Mouse (Mus musculus) small intestine, adult 2 months (tissue): ENCODE measurements around the gene Acox2. TPM values are rescaled to one million over a fixed set of nuclear protein-coding genes. Genes with fewer than 3 reads are reported as not detected.

Experiments used
- H3K27ac ChIP-seq: fragments of 200-500 bp; 2 replicates; pipeline ENCODE4 v1.5.1; 2012; ENCODE audit warnings: low read depth, low read length, control low read depth, inconsistent platforms; ENCODE audit not compliant: insufficient read depth
- H3K27me3 ChIP-seq: fragments of 200-500 bp; 2 replicates; pipeline ENCODE4 v1.6.1; 2012; ENCODE audit warnings: mild to moderate bottlenecking, moderate library complexity, low read length, inconsistent platforms; ENCODE audit not compliant: control insufficient read depth, insufficient read depth
- H3K36me3 ChIP-seq: fragments of 200-500 bp; 2 replicates; pipeline ENCODE4 v1.6.1; 2012; ENCODE audit warnings: mild to moderate bottlenecking, low read length, control low read depth, inconsistent platforms; ENCODE audit not compliant: control insufficient read depth, insufficient read depth
- H3K4me1 ChIP-seq: fragments of 200-500 bp; 2 replicates; pipeline ENCODE4 v1.6.1; 2012; ENCODE audit warnings: low read length, inconsistent platforms, mixed read lengths; ENCODE audit not compliant: control insufficient read depth, insufficient read depth, insufficient read length
- H3K4me3 ChIP-seq: fragments of 200-500 bp; 2 replicates; pipeline ENCODE4 v1.5.1; 2012; ENCODE audit warnings: low read depth, mild to moderate bottlenecking, control low read depth, inconsistent platforms, low read length, moderate library complexity
- CTCF ChIP-seq: fragments of 200-500 bp; IDR thresholded peaks from 2 replicates; pipeline ENCODE4 v1.5.1; 2012; ENCODE audit warnings: low read depth, mild to moderate bottlenecking, control low read depth, inconsistent platforms, low read length, moderate library complexity, mixed read lengths; ENCODE audit not compliant: insufficient replicate concordance, insufficient read length; ENCODE audit errors: extremely low read depth
- POLR2A ChIP-seq: fragments of 200-500 bp; IDR thresholded peaks from 2 replicates; pipeline ENCODE4 v1.6.1; 2012; ENCODE audit warnings: low read depth, mild to moderate bottlenecking, control low read depth, inconsistent platforms, low read length, moderate library complexity
- WGBS: fragments of 180-500 bp; shearing (Covaris S2); methylation state at CpG from one replicate; pipeline ENCODE4 v1.1.7; 2018; 5-methylcytosine and 5-hydroxymethylcytosine counted together
- polyA plus RNA-seq: library from polyadenylated mRNA; depleted of rRNA; stranded (reverse); fragments of >200 nt; gene quantifications from 2 replicates; pipeline ENCODE4 v1.2.3, GENCODE M21; 2012; rRNA removed

The Acox2 gene
- polyA plus RNA-seq = 4.0 and 7.1 TPM in 2 replicates

GRCm38 (mm10) chr14:8259166-8259565, at the start of gene Acox2:
Acox2 (minus strand) TSS chr14:8259353.
- Histone ChIP-seq H3K4me1 (peaks cover 18% of the 10 kb centered on the region; the same call in 1 of the 2 replicates), H3K27me3 (no peaks in the 10 kb centered on the region), H3K36me3 (no peaks in the 10 kb centered on the region), H3K27ac (peak within 1 kb of the TSS; percentile 86), H3K4me3 (peak within 1 kb of the TSS; percentile 31)
- WGBS = 51% methylated on average over 3 of the region's 3 CpGs
- TF ChIP-seq POLR2A = no peak
- no peak for TF ChIP-seq CTCF

- WGBS = 65% methylated on average over 3 of the region's 3 CpGs
- H3K4me1 ChIP-seq = no peaks in the 10 kb centered on the region
- H3K27ac ChIP-seq = no peak overlapping the region
- TF ChIP-seq CTCF (no peak), POLR2A (no peak)
- H3K4me3 ChIP-seq = no peak overlapping the region
- no peaks in the 10 kb centered on the region for H3K36me3 ChIP-seq
- no peaks in the 10 kb centered on the region for H3K27me3 ChIP-seq
Observed at GRCm38 (mm10) chr14:8308650-8309049, 49.5 kb upstream of the Acox2 start.

GRCm38 (mm10) chr14:8306884-8307283, 47.7 kb upstream of the Acox2 start:
- no peaks in the 10 kb centered on the region for H3K36me3 ChIP-seq
- no peak overlapping the region for H3K27ac ChIP-seq
- H3K4me1 ChIP-seq = no peaks in the 10 kb centered on the region
- TF ChIP-seq CTCF (no peak), POLR2A (no peak)
- WGBS = 78% methylated on average over 6 of the region's 6 CpGs
- H3K27me3 ChIP-seq = no peaks in the 10 kb centered on the region
- no peak overlapping the region for H3K4me3 ChIP-seq

GRCm38 (mm10) chr14:8305014-8305413, 45.9 kb upstream of the Acox2 start:
- H3K4me3 ChIP-seq = no peak overlapping the region
- TF ChIP-seq CTCF (no peak), POLR2A (no peak)
- H3K27ac ChIP-seq = no peak overlapping the region
- no peaks in the 10 kb centered on the region for H3K27me3 ChIP-seq
- 56% methylated on average over 3 of the region's 3 CpGs for WGBS
- H3K4me1 ChIP-seq = no peaks in the 10 kb centered on the region
- H3K36me3 ChIP-seq = no peaks in the 10 kb centered on the region

- Histone ChIP-seq H3K36me3 (no peaks in the 10 kb centered on the region), H3K4me3 (no peak overlapping the region), H3K4me1 (no peaks in the 10 kb centered on the region), H3K27ac (no peak overlapping the region), H3K27me3 (no peaks in the 10 kb centered on the region)
- no peak for TF ChIP-seq CTCF
- no peak for TF ChIP-seq POLR2A
Observed at GRCm38 (mm10) chr14:8304082-8304481, 44.9 kb upstream of the Acox2 start.

- Histone ChIP-seq H3K27me3 (no peaks in the 10 kb centered on the region), H3K4me3 (no peak overlapping the region), H3K36me3 (no peaks in the 10 kb centered on the region), H3K4me1 (no peaks in the 10 kb centered on the region), H3K27ac (no peak overlapping the region)
- TF ChIP-seq POLR2A = no peak
- TF ChIP-seq CTCF = no peak
- 32% methylated on average over 10 of the region's 10 CpGs for WGBS
Observed at GRCm38 (mm10) chr14:8302687-8303086, 43.5 kb upstream of the Acox2 start.

- TF ChIP-seq POLR2A (no peak), CTCF (peak; percentile 59; the same call in 1 of the 2 replicates)
- 35% methylated on average over 8 of the region's 8 CpGs for WGBS
- H3K27ac ChIP-seq = no peak overlapping the region
- no peaks in the 10 kb centered on the region for H3K36me3 ChIP-seq
- no peaks in the 10 kb centered on the region for H3K27me3 ChIP-seq
- H3K4me3 ChIP-seq = no peak overlapping the region
- H3K4me1 ChIP-seq = no peaks in the 10 kb centered on the region
Observed at GRCm38 (mm10) chr14:8300281-8300680, 41.1 kb upstream of the Acox2 start.
